Mouse (Mus musculus) bone marrow macrophage, adult 2 months (primary cell): ENCODE measurements at regions not wholly inside any gene's neighbourhood (a gene's known extent, or its start where the extent isn't known, plus 50 kb on each side); places are given as distances from the start of the nearest gene placed in this dataset.

ENCODE experiments used
- CTCF ChIP-seq: IDR thresholded peaks from 2 replicates; pipeline ENCODE4 v1.5.1; 2012; ENCODE audit warnings: low read depth, mild to moderate bottlenecking, low read length, moderate library complexity
- POLR2A ChIP-seq: IDR thresholded peaks from 2 replicates; pipeline ENCODE4 v1.6.1; 2012; ENCODE audit warnings: mild to moderate bottlenecking, low read depth, low read length, borderline replicate concordance

GRCm38 (mm10) chr7:95849874-95850273 is 321.2 kb upstream of the Tenm4 start:
- TF ChIP-seq CTCF (no peak), POLR2A (no peak)
